Mouse (Mus musculus): ENCODE measurements around the gene Gm21969. TPM values are rescaled to one million over a fixed set of nuclear protein-coding genes. Genes with fewer than 3 reads are reported as not detected.

Gene Gm21969
- polyA plus RNA-seq (2014; fragmentation: Illumina TruSeq; extraction: RNeasy Lipid Tissue Mini Kit (QIAGEN cat#74804); ENCODE audit: insufficient read depth, low read depth, low replicate concordance), result not detected

DNA sequence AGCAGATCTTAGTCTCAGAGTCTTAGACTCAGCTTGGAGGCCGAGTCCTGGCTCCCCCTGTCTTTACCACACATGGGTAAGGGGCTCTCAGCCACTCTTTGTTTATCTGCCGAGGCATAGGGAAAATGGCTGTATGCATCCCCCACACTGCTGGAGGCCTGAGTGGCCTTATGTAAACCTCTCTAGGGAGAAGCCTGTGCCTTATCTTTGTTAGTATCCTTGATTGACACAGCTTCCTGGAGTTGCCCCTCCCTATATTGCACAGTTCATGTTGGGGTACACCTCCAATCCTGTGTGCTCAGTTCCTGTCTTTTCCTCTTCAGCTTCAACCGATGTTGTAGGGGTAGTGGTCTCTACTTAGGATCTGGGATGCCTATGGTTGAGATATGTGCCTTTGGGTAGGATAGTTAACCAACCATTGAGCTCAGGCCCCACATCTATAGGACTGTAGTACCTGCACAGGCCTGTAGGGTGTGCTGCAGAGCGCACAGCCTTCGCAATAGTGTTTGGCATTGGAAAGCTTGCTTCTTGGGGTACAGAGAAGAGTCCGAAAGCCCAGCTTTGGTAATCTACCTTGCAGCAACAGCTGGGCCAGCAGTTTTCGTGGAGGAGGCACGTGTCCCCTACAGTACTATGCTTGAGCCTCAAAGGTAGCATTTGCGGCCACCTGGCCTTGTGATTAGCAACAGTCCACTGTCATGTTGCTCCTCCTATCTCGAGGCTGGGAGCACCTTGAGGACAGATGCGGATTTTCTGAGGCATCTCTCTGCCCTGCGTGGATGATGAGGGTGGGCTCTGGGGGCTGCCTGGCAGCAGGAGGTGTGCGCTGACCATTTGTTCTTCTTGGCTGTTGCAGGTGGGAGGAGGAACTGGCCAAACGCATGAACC, at the start of gene Gm21969:
Gene Gm21969 (plus strand): TSS at position 830 of the 888 bp plus-strand sequence.

DNA sequence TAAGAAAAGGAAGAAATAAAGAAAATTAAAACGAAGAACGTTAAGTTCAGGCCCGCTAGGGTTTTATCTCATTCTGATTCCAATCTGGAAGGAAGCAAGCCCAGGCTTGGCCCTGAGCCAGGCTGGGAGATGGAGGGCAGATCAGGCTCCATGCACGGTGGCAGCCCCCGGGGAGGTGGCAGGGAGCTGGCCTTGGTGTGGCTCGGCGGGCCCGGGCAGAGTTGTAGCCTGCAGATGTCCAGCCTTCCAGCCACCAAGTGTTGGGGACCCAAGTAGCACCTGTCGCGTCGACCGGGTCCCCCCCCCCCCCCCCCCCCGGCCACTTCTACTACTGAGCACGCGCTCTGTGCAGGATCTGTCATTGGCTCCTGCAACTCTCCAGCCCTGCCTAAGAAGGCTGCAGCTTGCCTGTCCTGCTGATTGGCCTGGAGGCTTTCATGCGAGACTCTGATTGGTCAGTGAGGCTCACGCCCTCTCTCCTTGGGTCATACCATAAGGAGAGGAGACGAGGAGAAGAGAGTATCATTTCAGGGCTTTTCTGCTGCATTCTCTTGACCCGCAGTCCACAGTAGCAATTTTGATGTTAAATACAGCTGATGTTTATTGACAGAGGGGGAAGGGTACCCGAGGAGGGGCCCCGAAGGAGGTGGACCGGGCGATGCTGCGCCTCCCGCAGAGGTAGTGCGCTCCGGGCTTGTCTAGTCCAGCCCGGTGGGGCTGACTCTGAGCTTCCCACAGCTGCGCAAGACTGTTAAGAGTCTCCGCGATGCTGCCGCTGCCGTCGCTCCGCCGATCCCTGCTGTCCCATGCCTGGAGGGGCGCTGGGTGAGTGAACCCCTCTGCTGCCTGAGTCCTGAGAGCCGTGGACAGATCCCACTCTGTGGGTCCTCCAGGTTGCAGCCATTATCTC, 19.6 kb downstream of the Gm21969 start, which contains the start of gene Aldh4a1:
Gene Aldh4a1 (plus strand): TSS at position 494 of the 910 bp plus-strand sequence.

DNA sequence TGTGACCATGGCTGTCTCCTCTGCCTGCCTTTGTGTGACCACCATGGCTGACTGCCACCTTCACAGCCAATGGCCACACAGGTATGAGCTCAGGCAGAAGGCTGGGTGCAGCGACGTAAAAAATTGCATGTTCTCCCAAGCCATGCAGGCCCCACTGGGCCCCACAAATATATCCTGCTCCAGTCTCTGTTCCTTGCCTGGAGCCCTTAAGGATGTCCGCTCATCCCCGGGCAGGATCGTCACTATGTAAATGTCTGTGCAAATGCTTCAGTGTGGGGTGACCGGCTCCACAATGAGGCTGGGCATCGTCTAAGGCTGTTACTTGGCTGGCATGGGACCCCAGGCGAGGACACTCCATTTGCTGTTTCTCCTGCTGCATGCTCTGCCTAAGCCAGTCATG, 50.3 kb downstream of the Gm21969 start, which contains the start of gene Tas1r2:
Gene Tas1r2 (plus strand): TSS at position 301 of the 400 bp plus-strand sequence.

Other genes with a start within 250 kb of the Gm21969 start
- 4.4 TPM for gene Iffo2, start 72.6 kb upstream of the Gm21969 start, polyA plus RNA-seq (2014; fragmentation: Illumina TruSeq; extraction: RNeasy Lipid Tissue Mini Kit (QIAGEN cat#74804); ENCODE audit: insufficient read depth, low read depth, low replicate concordance)
- gene Aldh4a1, start 19.7 kb downstream of the Gm21969 start, polyA plus RNA-seq (2014; fragmentation: Illumina TruSeq; extraction: RNeasy Lipid Tissue Mini Kit (QIAGEN cat#74804); ENCODE audit: insufficient read depth, low read depth, low replicate concordance), result 18.2 TPM
- gene Tas1r2, start 50.4 kb downstream of the Gm21969 start, polyA plus RNA-seq (2014; fragmentation: Illumina TruSeq; extraction: RNeasy Lipid Tissue Mini Kit (QIAGEN cat#74804); ENCODE audit: insufficient read depth, low read depth, low replicate concordance), result not detected
- gene Pax7, start 230.3 kb downstream of the Gm21969 start, polyA plus RNA-seq (2014; fragmentation: Illumina TruSeq; extraction: RNeasy Lipid Tissue Mini Kit (QIAGEN cat#74804); ENCODE audit: insufficient read depth, low read depth, low replicate concordance), result not detected